Mouse (Mus musculus) thymus, postnatal 4 days (tissue): ENCODE measurements around the gene Rpl21.
"Not testable (repeated sequence)": the region's sequence is repeated elsewhere in the genome, so short reads cannot be mapped to it uniquely, and the experiment has no call there.

ENCODE experiments used
- DNase-seq: peaks from one replicate; pipeline ENCODE4 v3.0.0; 2021

Rpl21 gene

DNA sequence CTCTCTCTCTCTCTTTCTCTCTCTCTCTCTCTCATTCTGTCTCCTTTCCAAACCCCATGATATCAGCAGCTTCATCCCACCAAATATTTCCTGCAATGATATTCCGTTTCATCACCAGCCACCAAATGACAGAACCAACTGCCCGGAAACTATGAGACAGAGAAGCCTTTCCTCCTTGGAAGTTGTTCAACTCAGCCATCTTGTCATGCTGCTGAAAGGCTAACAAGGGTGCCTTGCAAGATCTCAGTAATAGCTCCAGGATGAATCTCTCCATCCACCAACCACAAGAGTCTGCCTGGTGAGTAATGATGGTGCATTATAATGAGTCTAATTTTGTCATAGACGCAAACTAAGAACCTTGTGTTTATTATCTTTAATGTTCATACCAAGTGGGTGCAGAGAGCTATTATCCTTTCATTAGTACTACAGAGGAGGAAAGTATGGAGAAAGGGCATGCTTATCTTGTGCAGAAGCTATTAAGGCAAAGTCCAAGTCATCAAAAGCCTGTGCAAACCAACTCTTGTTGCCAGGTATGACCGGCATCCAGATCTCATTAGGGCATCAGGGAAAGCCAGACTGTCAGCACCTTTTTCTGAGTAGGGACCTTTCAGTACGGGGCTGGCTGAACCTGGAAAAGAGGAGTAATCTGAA lies 40.4 kb downstream of the Rpl21 start:
- no peak for DNase-seq

GRCm38 (mm10) chr5:146876024-146876423 lies 43.3 kb downstream of the Rpl21 start:
- no peak for DNase-seq

GRCm38 (mm10) chr5:146877882-146878281 lies 45.2 kb downstream of the Rpl21 start:
- not testable (repeated sequence) for DNase-seq

GRCm38 (mm10) chr5:146882261-146882660 lies 49.6 kb downstream of the Rpl21 start:
- no peak for DNase-seq

DNA sequence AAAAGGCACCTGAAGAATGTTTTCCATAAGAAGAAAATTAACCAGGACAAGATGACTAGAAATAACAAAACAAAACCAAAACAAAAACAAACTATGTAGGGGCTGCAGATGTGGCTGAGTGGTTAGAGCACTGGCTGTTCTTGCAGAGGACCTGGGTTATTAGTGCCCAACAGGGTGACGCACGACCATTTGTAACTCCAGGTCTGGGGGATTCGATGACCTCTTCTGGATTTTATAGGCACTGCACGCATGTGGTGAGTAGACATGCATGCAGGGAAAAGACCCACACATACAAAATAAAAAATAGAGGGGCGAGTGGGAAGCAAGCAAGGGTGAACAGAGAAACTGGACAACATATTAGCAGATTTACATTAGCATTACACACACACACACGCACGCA lies 50.4 kb downstream of the Rpl21 start:
- DNase-seq: no peak

DNA sequence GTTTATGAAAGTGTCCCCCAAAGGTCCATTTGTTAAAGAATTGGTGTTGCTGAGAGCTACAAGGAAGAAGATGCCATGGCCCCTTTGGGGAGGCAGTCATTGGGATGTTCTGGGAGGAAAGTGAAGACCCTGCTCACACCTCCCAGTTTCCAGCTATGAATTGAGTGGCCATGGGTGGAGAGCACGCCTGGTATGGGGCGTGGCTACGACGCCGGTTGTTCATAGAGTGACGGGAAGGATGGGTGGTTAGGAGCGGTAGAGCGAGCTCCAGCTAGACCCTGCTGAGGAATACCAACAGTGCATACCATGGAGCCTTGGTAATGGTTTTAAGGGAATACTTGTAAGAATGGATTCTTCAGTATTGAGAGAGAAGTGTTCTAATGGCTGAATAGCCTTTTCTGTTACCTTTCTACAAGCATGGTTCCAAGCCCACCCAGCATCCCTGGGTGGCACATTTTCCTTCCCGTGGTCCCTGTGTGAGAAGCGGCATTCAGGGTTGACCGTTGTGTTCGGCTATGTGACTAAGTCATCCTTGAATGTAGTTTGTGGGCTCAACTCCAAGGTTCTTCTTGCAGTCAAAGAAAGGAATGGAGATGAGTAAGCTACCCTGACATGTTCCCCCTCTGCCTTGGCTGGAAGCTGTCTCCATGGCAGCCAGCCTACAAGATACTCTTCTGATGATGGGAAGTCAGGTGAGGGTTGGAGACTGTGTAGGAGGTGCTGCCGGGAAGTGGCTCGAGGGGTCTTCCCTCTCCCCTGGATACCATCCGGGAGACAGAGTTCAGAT lies 51.0 kb downstream of the Rpl21 start:
- DNase-seq: no peak
